Mouse (Mus musculus): ENCODE results near the gene Alg6. TPM values are rescaled to one million over a fixed set of nuclear protein-coding genes. Genes with fewer than 3 reads are reported as not detected.

Gene Alg6
- 17.5 and 20.3 TPM in 2 replicates for polyA plus RNA-seq (2016; fragmentation: Nextera tagmentation; extraction: Ambion mirVana)

GRCm38 (mm10) chr4:99714904-99715782 lies at the start of gene Alg6:
Gene Alg6, plus strand, starts transcription at chr4:99715664.
- peaks cover 8% of the 10 kb centered on the region for H3K36me3 ChIP-seq (replicated peaks)
- H3K27me3 ChIP-seq (replicated peaks; ENCODE audit: low read depth, poor library complexity, severe bottlenecking), result no peaks in the 10 kb centered on the region
- H3K4me1 ChIP-seq, result peaks cover 13% of the 10 kb centered on the region
- peak; percentile 98 for DNase-seq (ENCODE audit: low spot score)
- peak within 1 kb of the TSS; percentile 81 for H3K4me3 ChIP-seq
- WGBS, result 3% methylated on average over 46 of the region's 46 CpGs
- H3K27ac ChIP-seq (replicated peaks), result peak within 1 kb of the TSS; percentile 94
- no peaks in the 10 kb centered on the region for H3K9me3 ChIP-seq

GRCm38 (mm10) chr4:99670203-99670851 lies 45.1 kb upstream of the Alg6 start:
- no peaks in the 10 kb centered on the region for H3K4me1 ChIP-seq
- no peak for DNase-seq (ENCODE audit: low spot score)
- H3K27me3 ChIP-seq (replicated peaks; ENCODE audit: low read depth, poor library complexity, severe bottlenecking), result peaks cover 10% of the 10 kb centered on the region
- H3K4me3 ChIP-seq, result no peak overlapping the region
- no peak overlapping the region for H3K27ac ChIP-seq (replicated peaks)
- no peaks in the 10 kb centered on the region for H3K9me3 ChIP-seq
- no peaks in the 10 kb centered on the region for H3K36me3 ChIP-seq (replicated peaks)
- WGBS, result 89% methylated on average over 7 of the region's 7 CpGs

GRCm38 (mm10) chr4:99675191-99675590 lies 40.3 kb upstream of the Alg6 start:
- no peaks in the 10 kb centered on the region for H3K9me3 ChIP-seq
- H3K27ac ChIP-seq (replicated peaks), result no peak overlapping the region
- DNase-seq (ENCODE audit: low spot score), result no peak
- H3K27me3 ChIP-seq (replicated peaks; ENCODE audit: low read depth, poor library complexity, severe bottlenecking), result no peaks in the 10 kb centered on the region
- no peak overlapping the region for H3K4me3 ChIP-seq
- no peaks in the 10 kb centered on the region for H3K36me3 ChIP-seq (replicated peaks)
- H3K4me1 ChIP-seq, result no peaks in the 10 kb centered on the region

GRCm38 (mm10) chr4:99683941-99684340 lies 31.5 kb upstream of the Alg6 start:
- Histone ChIP-seq H3K27me3 (replicated peaks; ENCODE audit: low read depth, poor library complexity, severe bottlenecking) (0 out of 2 replicates have a peak, but pooled peaks cover 3% of the 10 kb centered on the region), H3K27ac (replicated peaks) (no peak overlapping the region), H3K4me1 (no peaks in the 10 kb centered on the region), H3K4me3 (no peak overlapping the region), H3K9me3 (no peaks in the 10 kb centered on the region), H3K36me3 (replicated peaks) (no peaks in the 10 kb centered on the region)
- DNase-seq (ENCODE audit: low spot score), result no peak
- WGBS, result 90% methylated on average over 6 of the region's 6 CpGs

GRCm38 (mm10) chr4:99686308-99686707 lies 29.2 kb upstream of the Alg6 start:
- Histone ChIP-seq H3K36me3 (replicated peaks) (no peaks in the 10 kb centered on the region), H3K27me3 (replicated peaks; ENCODE audit: low read depth, poor library complexity, severe bottlenecking) (0 out of 2 replicates have a peak, but pooled peaks cover 3% of the 10 kb centered on the region), H3K9me3 (no peaks in the 10 kb centered on the region), H3K4me1 (no peaks in the 10 kb centered on the region), H3K27ac (replicated peaks) (no peak overlapping the region), H3K4me3 (no peak overlapping the region)
- WGBS, result 60% methylated on average over 5 of the region's 5 CpGs
- DNase-seq (ENCODE audit: low spot score), result no peak

GRCm38 (mm10) chr4:99712583-99713183 lies 2.8 kb upstream of the Alg6 start:
- Histone ChIP-seq H3K4me1 (peaks cover 13% of the 10 kb centered on the region), H3K4me3 (no peak overlapping the region), H3K27me3 (replicated peaks; ENCODE audit: low read depth, poor library complexity, severe bottlenecking) (0 out of 2 replicates have a peak, but pooled peaks cover 3% of the 10 kb centered on the region), H3K27ac (replicated peaks) (no peak overlapping the region), H3K9me3 (no peaks in the 10 kb centered on the region), H3K36me3 (replicated peaks) (no peaks in the 10 kb centered on the region)
- no peak for DNase-seq (ENCODE audit: low spot score)
- WGBS, result 88% methylated on average over 6 of the region's 6 CpGs

- no peaks in the 10 kb centered on the region for H3K9me3 ChIP-seq
- WGBS, result 87% methylated on average over 6 of the region's 6 CpGs
- 0 out of 2 replicates have a peak, but pooled peaks cover 3% of the 10 kb centered on the region for H3K27me3 ChIP-seq (replicated peaks; ENCODE audit: low read depth, poor library complexity, severe bottlenecking)
- H3K4me3 ChIP-seq, result no peak overlapping the region
- 0 out of 2 replicates have a peak, but pooled peaks cover 2% of the 10 kb centered on the region for H3K36me3 ChIP-seq (replicated peaks)
- peaks cover 13% of the 10 kb centered on the region for H3K4me1 ChIP-seq
- H3K27ac ChIP-seq (replicated peaks), result no peak overlapping the region
- no peak for DNase-seq (ENCODE audit: low spot score)
Observed at GRCm38 (mm10) chr4:99713971-99714370, 1.5 kb upstream of the Alg6 start.

- H3K9me3 ChIP-seq, result no peaks in the 10 kb centered on the region
- peaks cover 13% of the 10 kb centered on the region for H3K4me1 ChIP-seq
- no peak for DNase-seq (ENCODE audit: low spot score)
- peak overlapping the region; percentile 81 for H3K4me3 ChIP-seq
- WGBS, result 28% methylated on average over 25 of the region's 25 CpGs
- H3K27me3 ChIP-seq (replicated peaks; ENCODE audit: low read depth, poor library complexity, severe bottlenecking), result no peaks in the 10 kb centered on the region
- peaks cover 14% of the 10 kb centered on the region for H3K36me3 ChIP-seq (replicated peaks)
- peak overlapping the region; percentile 94 for H3K27ac ChIP-seq (replicated peaks)
Observed at GRCm38 (mm10) chr4:99715783-99716416, 436 bp downstream of the Alg6 start.

GRCm38 (mm10) chr4:99717905-99718304 lies 2.4 kb downstream of the Alg6 start:
- WGBS, result 67% methylated on average over 4 of the region's 4 CpGs
- H3K4me3 ChIP-seq, result no peak overlapping the region
- no peaks in the 10 kb centered on the region for H3K9me3 ChIP-seq
- H3K36me3 ChIP-seq (replicated peaks), result peaks cover 22% of the 10 kb centered on the region
- no peak overlapping the region for H3K27ac ChIP-seq (replicated peaks)
- no peak for DNase-seq (ENCODE audit: low spot score)
- no peaks in the 10 kb centered on the region for H3K27me3 ChIP-seq (replicated peaks; ENCODE audit: low read depth, poor library complexity, severe bottlenecking)
- H3K4me1 ChIP-seq, result peaks cover 13% of the 10 kb centered on the region

- no peak for DNase-seq (ENCODE audit: low spot score)
- Histone ChIP-seq H3K9me3 (no peaks in the 10 kb centered on the region), H3K4me1 (no peaks in the 10 kb centered on the region), H3K36me3 (replicated peaks) (peaks cover 53% of the 10 kb centered on the region), H3K27me3 (replicated peaks; ENCODE audit: low read depth, poor library complexity, severe bottlenecking) (no peaks in the 10 kb centered on the region), H3K4me3 (no peak overlapping the region), H3K27ac (replicated peaks) (no peak overlapping the region)
- 95% methylated on average over 4 of the region's 4 CpGs for WGBS
Observed at GRCm38 (mm10) chr4:99724331-99724730, 8.9 kb downstream of the Alg6 start.

GRCm38 (mm10) chr4:99725914-99726451 lies 10.5 kb downstream of the Alg6 start:
- H3K9me3 ChIP-seq, result peaks cover 12% of the 10 kb centered on the region
- DNase-seq (ENCODE audit: low spot score), result no peak
- 94% methylated on average over 8 of the region's 8 CpGs for WGBS
- H3K4me1 ChIP-seq, result no peaks in the 10 kb centered on the region
- H3K4me3 ChIP-seq, result no peak overlapping the region
- peaks cover 58% of the 10 kb centered on the region for H3K36me3 ChIP-seq (replicated peaks)
- no peak overlapping the region for H3K27ac ChIP-seq (replicated peaks)
- no peaks in the 10 kb centered on the region for H3K27me3 ChIP-seq (replicated peaks; ENCODE audit: low read depth, poor library complexity, severe bottlenecking)

GRCm38 (mm10) chr4:99739836-99740235 lies 24.4 kb downstream of the Alg6 start:
- Histone ChIP-seq H3K4me1 (peaks cover 6% of the 10 kb centered on the region; the same call in 1 of the 2 replicates), H3K36me3 (replicated peaks) (peaks cover 27% of the 10 kb centered on the region), H3K27me3 (replicated peaks; ENCODE audit: low read depth, poor library complexity, severe bottlenecking) (no peaks in the 10 kb centered on the region), H3K4me3 (no peak overlapping the region), H3K27ac (replicated peaks) (no peak overlapping the region), H3K9me3 (no peaks in the 10 kb centered on the region)
- WGBS, result 40% methylated on average over 7 of the region's 7 CpGs
- DNase-seq (ENCODE audit: low spot score), result peak; percentile 54

Measured in embryonic facial prominence, embryonic 10.5 days (tissue).